8 mouse cellular contexts compared by ENCODE assay signal in the genomic region with DNA sequence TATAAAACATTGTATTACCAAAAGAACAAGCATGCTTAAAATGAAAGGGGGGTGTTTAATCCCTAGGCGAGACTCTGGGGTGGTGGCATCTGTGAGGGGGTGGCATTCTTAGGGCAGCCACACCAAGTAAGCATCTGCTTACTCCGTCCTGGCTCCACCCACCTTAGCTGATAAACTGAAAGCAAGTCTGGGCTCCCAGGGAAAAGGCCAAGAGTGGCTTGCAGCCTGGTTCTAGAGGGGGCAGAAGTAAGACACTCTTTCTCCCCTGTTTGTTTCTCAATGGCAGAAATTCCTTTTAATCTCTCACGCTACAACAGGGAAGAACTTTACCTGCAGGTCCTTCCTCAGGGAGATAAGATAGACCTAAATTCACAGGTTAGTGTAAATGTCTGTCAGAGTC. TPM values are rescaled to one million over a fixed set of nuclear protein-coding genes. Genes with fewer than 3 reads are reported as not detected.
DNase-seq lines count a peak whose midpoint lies in the region; ATAC-seq lines count a peak whose summit lies in the region.
"Had no signal": no experiment of that assay in that cellular context is flagged by ENCODE, and none has a peak within 500 bp of the region (broad histone marks: within the 10 kb centered on the region; RNA-seq: fewer than 3 reads in every experiment).

No protein-coding gene starts in this region.

- no peak overlapping the region for H3K4me2 ChIP-seq in forebrain, embryonic 12.5 days

- DNase-seq in thymus, postnatal 0 days (ENCODE audit: low spot score) = peak; percentile 9
- DNase-seq in thymus, adult 18-20 months = no peak
- DNase-seq in heart, embryonic 10.5 days (ENCODE audit: low spot score) = no peak
- DNase-seq in thymus, postnatal 4 days = peak; percentile 23
- DNase-seq in gastrocnemius, postnatal 10 days = no peak
- DNase-seq: cerebellum, adult 2 months had no signal

- H3K36me3 ChIP-seq in heart, embryonic 10.5 days = no peaks in the 10 kb centered on the region
- no peaks in the 10 kb centered on the region for H3K36me3 ChIP-seq in forebrain, embryonic 12.5 days (replicated peaks)

- H3K27ac ChIP-seq in heart, embryonic 10.5 days = peak overlapping the region; percentile 62; the same call in 1 of the 2 replicates
- no peak overlapping the region for H3K27ac ChIP-seq in forebrain, embryonic 12.5 days

- peaks cover 16% of the 10 kb centered on the region for H3K4me1 ChIP-seq in heart, embryonic 10.5 days
- H3K4me1 ChIP-seq in forebrain, embryonic 12.5 days = no peaks in the 10 kb centered on the region

- no peak overlapping the region for H3K4me3 ChIP-seq in heart, embryonic 10.5 days
- H3K4me3 ChIP-seq in forebrain, embryonic 12.5 days (replicated peaks) = no peak overlapping the region

- H3K9ac ChIP-seq in forebrain, embryonic 12.5 days = no peak overlapping the region

- ATAC-seq in activated CD4-positive, CD25-positive, alpha-beta regulatory T cell, adult 4 months = peak; percentile 61
- ATAC-seq in forebrain, embryonic 12.5 days (ENCODE audit: low FRiP score) = no peak

- H3K27me3 ChIP-seq in heart, embryonic 10.5 days (ENCODE audit: insufficient read depth, poor library complexity, severe bottlenecking) = no peaks in the 10 kb centered on the region
- H3K27me3 ChIP-seq in forebrain, embryonic 12.5 days = no peaks in the 10 kb centered on the region

- WGBS in heart, embryonic 10.5 days = 28% methylated on average over 3 of the region's 3 CpGs
- 55% methylated on average over 3 of the region's 3 CpGs for WGBS in forebrain, embryonic 12.5 days

- H3K9me3 ChIP-seq in heart, embryonic 10.5 days = no peaks in the 10 kb centered on the region
- no peaks in the 10 kb centered on the region for H3K9me3 ChIP-seq in forebrain, embryonic 12.5 days

RNA-seq across cellular contexts. Expression of a gene that starts 38.9 kb away (rescaled TPM):
- polyA plus RNA-seq in thymus, postnatal 0 days (2015; fragmentation: Nextera tagmentation; extraction: Ambion mirVana) = 5.1 and 9.1 TPM in 2 replicates
- 10 to 100 TPM; 13.4 to 16.4 TPM for polyA plus RNA-seq in activated CD4-positive, CD25-positive, alpha-beta regulatory T cell, adult 4 months (2017; shearing (Covaris generic))
- 9.6 and 11.2 TPM in 2 replicates for polyA plus RNA-seq in heart, embryonic 10.5 days (2016; fragmentation: Nextera tagmentation; extraction: Ambion mirVana)
- polyA plus RNA-seq in forebrain, embryonic 12.5 days (2016; fragmentation: Nextera tagmentation; extraction: Ambion mirVana) = 11.1 and 14.0 TPM in 2 replicates
- total RNA-seq in gastrocnemius, postnatal 10 days (2021) = 10 to 100 TPM; 23.2 to 32.7 TPM

Comparison
In these comparisons a context has a peak if more than half of its experiments do, and no peak if none do; other contexts are left out.
1. DNase-seq: peak in thymus, postnatal 0 days (single experiment) and thymus, postnatal 4 days (single experiment); none in thymus, adult 18-20 months (0 of 2), heart, embryonic 10.5 days (single experiment) and gastrocnemius, postnatal 10 days (single experiment).